Mouse (Mus musculus) forebrain, embryonic 11.5 days (tissue): ENCODE results near the gene 4930402F06Rik. TPM values are rescaled to one million over a fixed set of nuclear protein-coding genes. Genes with fewer than 3 reads are reported as not detected.

ENCODE experiments used
- ATAC-seq: fragments of 200-750 bp; cut with Nextera tagmentation; replicated peaks from 2 replicates; pipeline ENCODE4 v1.8.0; 2017; ENCODE audit warnings: moderate TSS enrichment; ENCODE audit not compliant: low FRiP score
- DNase-seq: peaks from one replicate; pipeline ENCODE4 v3.0.0-alpha.2; 2017; ENCODE audit warnings: low spot score
- H3K27ac ChIP-seq: fragments of 300-500 bp; sonication (generic); 2 replicates; pipeline ENCODE4 v1.5.1; 2014; ENCODE audit warnings: low read depth, low read length
- H3K27me3 ChIP-seq: fragments of 300-500 bp; sonication (generic); 2 replicates; pipeline ENCODE4 v1.6.1; 2014; ENCODE audit warnings: mild to moderate bottlenecking, low read length, mixed read lengths; ENCODE audit not compliant: control insufficient read depth, insufficient read depth
- H3K36me3 ChIP-seq: fragments of 300-500 bp; sonication (generic); 2 replicates; pipeline ENCODE4 v1.6.1; 2014; ENCODE audit warnings: mild to moderate bottlenecking, low read length, moderate library complexity, mixed read lengths; ENCODE audit not compliant: control insufficient read depth, insufficient read depth
- H3K4me1 ChIP-seq: fragments of 300-500 bp; sonication (generic); replicated peaks from 2 replicates; pipeline ENCODE4 v1.6.1; 2014; ENCODE audit warnings: low read length, mixed read lengths; ENCODE audit not compliant: control insufficient read depth, insufficient read depth
- H3K4me2 ChIP-seq: fragments of 300-500 bp; sonication (generic); 2 replicates; pipeline ENCODE4 v1.6.1; 2014; ENCODE audit warnings: low read depth, mild to moderate bottlenecking, low read length, moderate library complexity, mixed read lengths; ENCODE audit not compliant: severe bottlenecking
- H3K4me3 ChIP-seq: fragments of 300-500 bp; sonication (generic); 2 replicates; pipeline ENCODE4 v1.5.1; 2014; ENCODE audit warnings: low read depth, low read length
- H3K9ac ChIP-seq: fragments of 300-500 bp; sonication (generic); 2 replicates; pipeline ENCODE4 v1.6.1; 2014; ENCODE audit warnings: low read length
- H3K9me3 ChIP-seq: fragments of 300-500 bp; sonication (generic); 2 replicates; pipeline ENCODE4 v1.6.1; 2016; ENCODE audit warnings: low read length, mixed read lengths; ENCODE audit not compliant: control insufficient read depth
- WGBS: fragments of 180-500 bp; shearing (Covaris S2); extraction: QIAGEN DNeasy Blood & Tissue Kit; methylation state at CpG from one replicate; pipeline ENCODE4 v1.1.7; 2014; 5-methylcytosine and 5-hydroxymethylcytosine counted together
- polyA plus RNA-seq: library from polyadenylated mRNA; unstranded; fragments of >200 nt; fragmentation: Nextera tagmentation; extraction: Ambion mirVana; gene quantifications from 2 replicates; pipeline ENCODE4 v1.2.1, GENCODE M21; 2014

4930402F06Rik gene
- polyA plus RNA-seq, 1 experiment from 2014 or later: not detected

DNA sequence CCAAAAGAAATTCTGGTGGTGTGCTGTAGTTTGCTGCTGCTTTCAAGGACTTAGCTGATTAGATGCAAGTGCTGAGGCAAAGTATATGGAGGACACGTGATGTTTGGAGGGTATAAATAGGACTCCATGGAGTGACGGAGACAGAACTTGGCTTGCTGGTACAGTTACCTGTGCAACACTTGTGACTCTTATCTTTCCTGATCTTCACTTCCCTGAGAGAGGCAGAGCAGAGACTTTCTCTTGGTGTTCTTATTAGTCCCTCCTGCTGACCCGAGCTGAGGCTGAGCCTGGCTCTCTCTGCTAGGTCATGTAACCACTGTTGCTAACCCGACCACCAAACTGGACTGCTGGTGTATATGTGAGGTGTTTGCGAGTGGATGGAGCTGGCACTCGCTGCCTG lies 12.5 kb upstream of the 4930402F06Rik start:
- H3K27me3 ChIP-seq: no peaks in the 10 kb centered on the region
- no peak for ATAC-seq
- peak; percentile 33 for DNase-seq
- H3K9ac ChIP-seq: no peak overlapping the region
- no peaks in the 10 kb centered on the region for H3K36me3 ChIP-seq
- no peak overlapping the region for H3K27ac ChIP-seq
- 84% methylated on average over 6 of the region's 6 CpGs for WGBS
- no peaks in the 10 kb centered on the region for H3K4me1 ChIP-seq
- no peak overlapping the region for H3K4me2 ChIP-seq
- H3K9me3 ChIP-seq: no peaks in the 10 kb centered on the region
- H3K4me3 ChIP-seq: no peak overlapping the region

DNA sequence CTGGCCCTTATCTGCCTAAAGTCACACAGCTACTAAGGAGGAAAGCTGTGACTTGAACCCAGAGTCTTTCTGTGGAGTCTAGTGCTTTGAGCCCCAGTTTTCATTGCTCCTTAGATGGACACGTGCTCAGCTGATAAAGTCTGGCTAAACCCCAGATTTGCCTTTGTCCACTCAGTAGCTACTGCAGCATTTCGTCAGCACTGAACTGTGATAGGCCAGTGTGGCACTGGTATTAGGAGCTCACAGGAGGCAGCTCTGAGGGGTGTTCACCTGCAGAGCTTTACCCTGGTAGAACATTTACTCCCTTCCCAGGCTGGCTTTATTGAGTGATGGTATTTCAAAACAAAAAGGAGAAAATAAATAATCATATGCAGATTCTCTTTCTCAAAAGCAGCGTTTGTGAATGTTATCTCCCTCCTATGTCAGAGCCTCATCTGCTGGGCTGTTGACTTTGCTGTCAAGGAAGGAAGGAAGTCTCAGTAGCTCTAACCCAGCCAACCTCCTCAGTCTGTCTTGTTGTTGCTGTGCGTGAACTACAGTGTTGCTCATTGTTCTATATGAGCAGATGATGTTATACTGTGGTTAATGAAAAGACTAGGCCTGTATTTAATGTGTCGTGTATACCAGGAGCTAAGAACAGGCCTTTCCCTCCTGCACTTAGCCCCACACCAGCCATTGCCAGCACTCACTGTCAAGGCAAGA lies 11.6 kb upstream of the 4930402F06Rik start:
- H3K36me3 ChIP-seq: no peaks in the 10 kb centered on the region
- no peak overlapping the region for H3K4me2 ChIP-seq
- no peaks in the 10 kb centered on the region for H3K27me3 ChIP-seq
- H3K4me1 ChIP-seq: no peaks in the 10 kb centered on the region
- no peaks in the 10 kb centered on the region for H3K9me3 ChIP-seq
- DNase-seq: peak; percentile 1
- WGBS: 82% methylated on average over 5 of the region's 5 CpGs
- ATAC-seq: no peak
- H3K9ac ChIP-seq: no peak overlapping the region
- no peak overlapping the region for H3K27ac ChIP-seq
- H3K4me3 ChIP-seq: no peak overlapping the region

DNA sequence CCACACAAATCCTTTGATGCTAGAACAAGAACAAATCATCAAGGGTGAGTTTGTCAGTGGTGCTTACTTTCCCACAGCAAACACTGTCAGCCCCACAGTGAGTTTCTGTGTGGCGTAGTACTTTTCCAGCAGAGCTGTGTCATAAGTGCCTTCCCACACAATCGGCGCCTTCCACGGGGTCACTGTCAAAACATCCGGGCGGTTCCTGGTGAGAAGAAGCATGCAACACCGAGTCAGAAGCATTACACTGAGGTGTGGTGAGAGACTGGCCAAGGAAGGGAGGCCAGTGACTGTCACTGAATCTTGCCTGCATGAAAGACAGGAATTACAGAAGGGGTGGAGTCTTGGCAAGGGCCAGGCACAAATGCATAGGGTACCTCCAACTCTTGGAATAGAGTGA lies 10.9 kb upstream of the 4930402F06Rik start:
- Histone ChIP-seq H3K36me3 (no peaks in the 10 kb centered on the region), H3K27me3 (no peaks in the 10 kb centered on the region), H3K27ac (no peak overlapping the region), H3K4me2 (no peak overlapping the region), H3K4me1 (no peaks in the 10 kb centered on the region), H3K4me3 (no peak overlapping the region), H3K9ac (no peak overlapping the region), H3K9me3 (no peaks in the 10 kb centered on the region)
- DNase-seq (peak; percentile 43), ATAC-seq (no peak)
- 84% methylated on average over 7 of the region's 7 CpGs for WGBS

DNA sequence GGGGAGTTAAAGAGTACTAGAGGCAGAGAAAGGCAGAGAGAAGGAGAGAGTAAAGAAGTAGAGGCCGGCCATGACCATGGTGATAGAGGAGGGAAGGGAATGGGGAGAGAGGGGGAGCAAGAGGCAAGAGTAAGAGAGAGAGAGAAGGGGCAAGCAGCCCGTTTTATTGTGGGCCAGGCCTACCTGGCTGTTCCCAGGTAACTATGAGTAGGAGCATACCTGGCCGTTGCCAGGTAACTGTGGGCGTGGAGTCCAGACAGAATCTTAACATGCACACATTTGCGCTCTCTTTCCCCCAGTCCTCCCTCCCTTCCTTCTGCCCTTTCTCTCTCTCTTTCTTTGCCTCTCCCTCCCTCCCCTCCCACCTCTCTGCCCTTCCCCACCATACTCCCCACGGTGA lies 10.3 kb upstream of the 4930402F06Rik start:
- no peak overlapping the region for H3K27ac ChIP-seq
- ATAC-seq: no peak
- no peak overlapping the region for H3K9ac ChIP-seq
- H3K9me3 ChIP-seq: no peaks in the 10 kb centered on the region
- no peak overlapping the region for H3K4me3 ChIP-seq
- no peaks in the 10 kb centered on the region for H3K4me1 ChIP-seq
- H3K27me3 ChIP-seq: no peaks in the 10 kb centered on the region
- 86% methylated on average over 6 of the region's 6 CpGs for WGBS
- no peak overlapping the region for H3K4me2 ChIP-seq
- DNase-seq: peak; percentile 32
- no peaks in the 10 kb centered on the region for H3K36me3 ChIP-seq

DNA sequence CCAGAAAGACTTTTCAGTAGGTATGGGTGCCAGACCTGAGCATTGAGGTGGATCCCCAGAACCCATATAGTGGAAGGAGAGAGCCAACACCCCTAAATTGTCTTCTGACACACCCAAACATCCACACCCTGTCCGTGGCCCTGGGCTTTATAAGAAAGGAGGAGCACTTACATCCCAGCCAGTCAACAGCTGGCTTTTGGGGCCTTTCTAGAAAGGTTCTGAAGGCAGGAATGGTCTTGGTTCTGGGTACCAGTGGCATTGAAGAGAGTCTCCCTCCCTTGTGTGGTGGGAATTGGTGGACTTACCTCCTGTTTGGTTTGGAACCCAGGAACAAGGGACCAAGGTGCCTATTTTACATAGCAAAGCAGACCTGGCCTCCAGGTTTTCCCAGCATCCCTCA lies 9.6 kb upstream of the 4930402F06Rik start:
- Histone ChIP-seq H3K36me3 (no peaks in the 10 kb centered on the region), H3K4me1 (no peaks in the 10 kb centered on the region), H3K4me2 (no peak overlapping the region), H3K9me3 (no peaks in the 10 kb centered on the region), H3K27ac (no peak overlapping the region), H3K4me3 (no peak overlapping the region), H3K27me3 (no peaks in the 10 kb centered on the region), H3K9ac (no peak overlapping the region)
- WGBS: 45% methylated on average over 1 of the region's 1 CpGs
- ATAC-seq (no peak), DNase-seq (peak; percentile 9)

DNA sequence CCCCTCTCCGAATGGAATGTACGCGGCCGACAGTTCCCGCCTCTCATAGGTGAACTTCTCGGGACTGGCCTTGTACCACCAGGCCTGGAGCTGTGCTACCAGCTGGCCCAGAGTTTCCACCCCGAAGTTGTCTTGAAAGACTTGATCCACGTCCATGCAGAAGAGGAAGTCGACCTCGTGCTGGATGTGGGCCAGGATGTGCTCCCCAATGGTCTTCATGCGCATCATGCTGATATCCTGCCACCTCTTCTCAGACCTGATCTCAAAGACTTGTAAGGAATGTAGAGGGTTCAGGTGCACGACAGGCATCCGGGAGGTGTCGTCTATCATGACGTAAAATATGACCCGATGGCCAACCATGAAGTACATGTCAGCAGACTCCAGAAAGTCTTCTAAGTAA lies 5.4 kb upstream of the 4930402F06Rik start:
- Histone ChIP-seq H3K9me3 (no peaks in the 10 kb centered on the region), H3K4me2 (no peak overlapping the region), H3K9ac (no peak overlapping the region), H3K36me3 (no peaks in the 10 kb centered on the region), H3K4me1 (no peaks in the 10 kb centered on the region), H3K27ac (no peak overlapping the region), H3K27me3 (no peaks in the 10 kb centered on the region), H3K4me3 (no peak overlapping the region)
- WGBS: 95% methylated on average over 16 of the region's 16 CpGs
- peak; percentile 45 for DNase-seq
- no peak for ATAC-seq

DNA sequence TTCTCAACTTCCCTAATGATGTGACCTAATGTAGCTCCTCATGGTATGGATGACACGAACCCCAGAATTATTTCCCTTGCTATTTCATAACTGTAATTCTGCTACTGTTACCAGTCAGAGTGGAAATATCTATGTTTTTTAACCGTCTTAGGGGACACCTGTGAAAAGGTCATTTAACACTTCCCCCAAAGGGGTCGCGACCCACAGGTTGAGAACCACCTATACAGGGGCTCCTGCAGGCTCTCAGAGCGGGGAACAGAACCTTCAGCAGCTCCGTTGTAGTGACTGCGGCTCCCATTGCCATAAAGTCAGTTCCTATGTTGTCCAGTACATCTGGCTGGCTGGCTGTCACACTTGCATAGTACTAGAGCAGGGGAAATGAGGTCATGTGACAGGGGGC lies 3.8 kb upstream of the 4930402F06Rik start:
- 87% methylated on average over 7 of the region's 7 CpGs for WGBS
- Histone ChIP-seq H3K4me3 (no peak overlapping the region), H3K27me3 (no peaks in the 10 kb centered on the region), H3K27ac (no peak overlapping the region), H3K9me3 (no peaks in the 10 kb centered on the region), H3K4me1 (no peaks in the 10 kb centered on the region), H3K36me3 (no peaks in the 10 kb centered on the region), H3K9ac (no peak overlapping the region), H3K4me2 (no peak overlapping the region)
- ATAC-seq (no peak), DNase-seq (no peak)

DNA sequence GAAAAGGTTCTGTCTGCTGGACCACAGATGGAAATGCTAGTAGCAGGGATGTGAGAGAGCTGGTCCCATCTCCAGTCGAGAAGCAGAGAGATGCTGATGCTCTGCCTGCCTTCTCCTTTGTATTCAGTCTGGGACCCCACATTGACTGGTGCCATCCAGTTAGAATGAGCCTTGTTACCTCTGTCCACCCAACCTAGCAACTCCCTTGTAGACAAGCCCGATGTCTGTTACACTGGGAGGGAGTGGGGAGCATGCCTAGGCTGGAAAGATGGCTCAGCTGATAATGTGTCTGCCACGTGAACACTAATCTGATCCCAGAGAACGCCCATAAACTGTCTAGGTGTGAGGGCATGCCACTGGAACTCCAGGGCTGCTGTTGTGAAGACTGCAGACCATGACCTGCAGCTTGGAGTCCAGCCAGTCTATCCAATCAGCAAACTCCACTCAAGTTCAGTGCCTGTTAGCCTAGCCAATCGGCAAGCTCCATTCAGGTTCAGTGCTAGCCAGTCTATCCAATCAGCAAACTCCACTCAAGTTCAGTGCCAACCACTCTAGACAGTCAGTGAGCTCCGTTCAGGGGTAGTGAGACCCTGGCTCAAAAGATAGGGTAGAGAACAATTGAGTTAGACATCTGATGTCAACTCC lies 1.3 kb upstream of the 4930402F06Rik start:
- Histone ChIP-seq H3K9ac (no peak overlapping the region), H3K36me3 (no peaks in the 10 kb centered on the region), H3K4me3 (no peak overlapping the region), H3K27ac (no peak overlapping the region), H3K9me3 (no peaks in the 10 kb centered on the region), H3K4me1 (no peaks in the 10 kb centered on the region), H3K4me2 (no peak overlapping the region), H3K27me3 (no peaks in the 10 kb centered on the region)
- 81% methylated on average over 6 of the region's 6 CpGs for WGBS
- DNase-seq: no peak
- ATAC-seq: no peak
